Mouse (Mus musculus) intestine, postnatal 0 days (tissue): Measurements from ENCODE around the gene Zkscan17. TPM values are rescaled to one million over a fixed set of nuclear protein-coding genes. Genes with fewer than 3 reads are reported as not detected.

Source experiments
- ATAC-seq: fragments of 200-750 bp; cut with Nextera tagmentation; 2 replicates; pipeline ENCODE4 v1.8.0; 2017; ENCODE audit warnings: mild to moderate bottlenecking, moderate TSS enrichment, moderate library complexity
- H3K27ac ChIP-seq: fragments of 300-500 bp; sonication (generic); 2 replicates; pipeline ENCODE4 v1.5.1; 2014; ENCODE audit warnings: mild to moderate bottlenecking, low read depth, low read length, moderate library complexity
- H3K27me3 ChIP-seq: fragments of 300-500 bp; sonication (generic); replicated peaks from 2 replicates; pipeline ENCODE4 v1.6.1; 2014; ENCODE audit warnings: low read length, mixed read lengths; ENCODE audit not compliant: control insufficient read depth, insufficient read depth
- H3K36me3 ChIP-seq: fragments of 300-500 bp; sonication (generic); 2 replicates; pipeline ENCODE4 v1.6.1; 2014; ENCODE audit warnings: mild to moderate bottlenecking, moderate library complexity; ENCODE audit not compliant: control insufficient read depth, insufficient read depth
- H3K4me1 ChIP-seq: fragments of 300-500 bp; sonication (generic); replicated peaks from 2 replicates; pipeline ENCODE4 v1.6.1; 2014; ENCODE audit warnings: antibody characterized with exemption, low read length, mixed read lengths; ENCODE audit not compliant: control insufficient read depth, insufficient read depth
- H3K4me2 ChIP-seq: fragments of 300-500 bp; sonication (generic); replicated peaks from 2 replicates; pipeline ENCODE4 v1.6.1; 2014; ENCODE audit warnings: low read depth, mild to moderate bottlenecking, moderate library complexity
- H3K4me3 ChIP-seq: fragments of 300-500 bp; sonication (generic); 2 replicates; pipeline ENCODE4 v1.5.1; 2014; ENCODE audit warnings: low read depth, low read length
- H3K9ac ChIP-seq: fragments of 300-500 bp; sonication (generic); 2 replicates; pipeline ENCODE4 v1.6.1; 2014; ENCODE audit warnings: mild to moderate bottlenecking, low read depth, low read length
- H3K9me3 ChIP-seq: fragments of 300-500 bp; sonication (generic); 2 replicates; pipeline ENCODE4 v1.6.1; 2016; ENCODE audit warnings: mixed run types; ENCODE audit not compliant: control insufficient read depth
- CTCF ChIP-seq: sonication (generic); IDR thresholded peaks from 2 replicates; pipeline ENCODE4 v1.5.1; 2016; ENCODE audit warnings: low read depth, mild to moderate bottlenecking, control low read depth, antibody characterized with exemption, moderate library complexity
- WGBS: fragments of 180-500 bp; shearing (Covaris S2); extraction: QIAGEN DNeasy Blood & Tissue Kit; methylation state at CpG from one replicate; pipeline ENCODE4 v1.1.7; 2014; 5-methylcytosine and 5-hydroxymethylcytosine counted together
- polyA plus RNA-seq: library from polyadenylated mRNA; unstranded; fragments of >200 nt; fragmentation: Nextera tagmentation; extraction: Ambion mirVana; gene quantifications from 2 replicates; pipeline ENCODE4 v1.2.1, GENCODE M21; 2015

Gene Zkscan17
- polyA plus RNA-seq, 1 experiment from 2014 or later = 6.2 TPM

DNA sequence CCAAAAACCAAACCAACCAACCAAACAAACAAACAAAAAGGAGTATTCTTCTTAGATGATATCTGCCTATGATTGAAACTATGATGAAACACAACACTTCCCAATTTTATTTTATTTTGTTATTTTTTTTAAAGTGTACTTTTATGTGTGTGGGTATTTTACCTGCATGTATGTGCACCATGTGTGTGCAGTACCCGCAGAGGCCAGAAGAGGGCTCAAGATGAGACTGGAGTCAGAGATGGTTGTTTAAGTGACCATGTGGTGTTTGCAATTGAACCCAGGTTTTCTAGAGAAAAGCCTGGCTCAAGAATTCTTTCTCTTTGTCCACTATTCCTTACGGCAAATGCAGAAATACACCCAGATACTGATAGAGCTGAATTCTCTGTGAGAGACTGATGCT, 2.4 kb downstream of the Zkscan17 start:
- H3K27ac ChIP-seq = no peak overlapping the region
- 99% methylated on average over 2 of the region's 2 CpGs for whole genome bisulfite sequencing
- no peak for ATAC-seq

GRCm38 (mm10) chr11:59519741-59520495, 6.6 kb downstream of the Zkscan17 start:
- H3K27ac ChIP-seq = no peak overlapping the region
- 60% methylated on average over 6 of the region's 6 CpGs for WGBS

More for the DNA sequence above, 2.4 kb downstream of the Zkscan17 start:
- Histone ChIP-seq H3K36me3 (no peaks in the 10 kb centered on the region), H3K4me3 (no peak overlapping the region), H3K9me3 (no peaks in the 10 kb centered on the region), H3K27me3 (no peaks in the 10 kb centered on the region), H3K4me1 (no peaks in the 10 kb centered on the region), H3K9ac (no peak overlapping the region), H3K4me2 (no peak overlapping the region)
- peak; percentile 14; the same call in 1 of the 2 replicates for TF ChIP-seq CTCF

DNA sequence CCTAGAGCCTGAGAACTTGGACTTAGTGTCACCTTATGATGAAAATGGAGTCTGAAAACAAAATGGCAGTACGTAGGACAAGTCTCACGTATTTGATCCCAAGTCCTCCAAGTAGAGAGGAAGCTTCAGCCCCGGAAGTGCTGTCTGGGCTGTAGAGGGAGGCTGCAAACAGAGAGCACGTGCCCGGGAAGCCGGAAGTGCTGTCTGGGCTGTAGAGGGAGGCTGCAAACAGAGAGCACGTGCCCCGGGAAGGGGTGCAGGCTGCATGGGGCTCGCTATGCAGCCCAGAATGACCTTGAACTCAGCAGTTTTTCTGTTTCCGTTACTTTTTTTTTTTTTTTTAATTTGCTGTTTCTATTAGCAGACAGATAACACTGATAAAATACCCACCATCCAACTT, 8.3 kb downstream of the Zkscan17 start:
- Histone ChIP-seq H3K4me1 (no peaks in the 10 kb centered on the region), H3K27me3 (no peaks in the 10 kb centered on the region), H3K4me2 (no peak overlapping the region), H3K9me3 (no peaks in the 10 kb centered on the region), H3K9ac (no peak overlapping the region), H3K27ac (no peak overlapping the region), H3K4me3 (no peak overlapping the region), H3K36me3 (no peaks in the 10 kb centered on the region)
- no peak for TF ChIP-seq CTCF
- WGBS = 45% methylated on average over 10 of the region's 10 CpGs
- no peak for ATAC-seq

More at GRCm38 (mm10) chr11:59519741-59520495, 6.6 kb downstream of the Zkscan17 start:
- Histone ChIP-seq H3K9me3 (no peaks in the 10 kb centered on the region), H3K36me3 (no peaks in the 10 kb centered on the region), H3K4me1 (no peaks in the 10 kb centered on the region), H3K9ac (no peak overlapping the region), H3K27me3 (no peaks in the 10 kb centered on the region), H3K4me3 (no peak overlapping the region), H3K4me2 (no peak overlapping the region)
- TF ChIP-seq CTCF = no peak
- ATAC-seq = no peak

DNA sequence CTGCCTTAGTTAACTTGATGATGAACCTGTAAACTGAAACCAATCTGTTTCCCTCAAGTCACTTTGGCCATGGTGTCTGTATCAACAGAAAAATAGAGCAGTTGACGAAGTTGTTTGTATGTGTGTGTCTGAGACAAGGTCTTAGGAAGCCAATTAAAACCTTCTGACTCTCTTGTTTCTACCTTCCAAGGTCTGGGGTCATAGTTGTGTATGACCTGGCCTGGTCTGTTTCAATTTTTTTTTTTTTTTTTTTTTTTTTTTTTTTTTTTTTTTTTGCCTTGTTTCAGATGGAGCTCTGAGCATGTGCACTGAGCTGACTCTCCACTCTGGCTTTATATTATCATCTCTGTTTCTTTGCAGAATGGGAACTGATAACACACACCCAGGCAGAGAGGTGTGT, 9.1 kb downstream of the Zkscan17 start:
- Histone ChIP-seq H3K27me3 (no peaks in the 10 kb centered on the region), H3K4me2 (no peak overlapping the region), H3K27ac (no peak overlapping the region), H3K9me3 (no peaks in the 10 kb centered on the region), H3K4me3 (no peak overlapping the region), H3K9ac (no peak overlapping the region), H3K4me1 (no peaks in the 10 kb centered on the region), H3K36me3 (no peaks in the 10 kb centered on the region)
- ATAC-seq = no peak
- no peak for TF ChIP-seq CTCF
- WGBS = 97% methylated on average over 1 of the region's 1 CpGs

- Histone ChIP-seq H3K9ac (no peak overlapping the region), H3K4me3 (no peak overlapping the region), H3K36me3 (no peaks in the 10 kb centered on the region; the same call in 1 of the 2 replicates), H3K4me2 (no peak overlapping the region), H3K9me3 (no peaks in the 10 kb centered on the region), H3K27ac (no peak overlapping the region), H3K27me3 (no peaks in the 10 kb centered on the region), H3K4me1 (no peaks in the 10 kb centered on the region)
- no peak for ATAC-seq
- no peak for TF ChIP-seq CTCF
- 45% methylated on average over 3 of the region's 3 CpGs for WGBS
Observed at GRCm38 (mm10) chr11:59514789-59515188, 11.8 kb downstream of the Zkscan17 start.

GRCm38 (mm10) chr11:59514381-59514780, 12.2 kb downstream of the Zkscan17 start:
- no peaks in the 10 kb centered on the region for H3K4me1 ChIP-seq
- H3K9me3 ChIP-seq = no peaks in the 10 kb centered on the region
- H3K4me2 ChIP-seq = no peak overlapping the region
- ATAC-seq = no peak
- no peak overlapping the region for H3K27ac ChIP-seq
- H3K27me3 ChIP-seq = no peaks in the 10 kb centered on the region
- no peak for TF ChIP-seq CTCF
- H3K4me3 ChIP-seq = no peak overlapping the region
- H3K36me3 ChIP-seq = no peaks in the 10 kb centered on the region; the same call in 1 of the 2 replicates
- no peak overlapping the region for H3K9ac ChIP-seq
- WGBS = 63% methylated on average over 6 of the region's 6 CpGs
